10 mouse cellular contexts compared by ENCODE assay signal in genomic region chr13:52584654-52585455, GRCm38 (mm10). TPM values are rescaled to one million over a fixed set of nuclear protein-coding genes. Genes with fewer than 3 reads are reported as not detected.
A peak's percentile ranks its signal among the peaks of the same experiment; 100 is the strongest.
DNase-seq lines count a peak whose midpoint lies in the region; ATAC-seq and TF ChIP-seq lines count a peak whose summit lies in the region.
"Had no signal": no experiment of that assay in that cellular context is flagged by ENCODE, and none has a peak within 500 bp of the region (broad histone marks: within the 10 kb centered on the region; RNA-seq: fewer than 3 reads in every experiment).

No protein-coding gene starts in this region.

- WGBS in heart, embryonic 10.5 days, result 57% methylated on average over 17 of the region's 17 CpGs
- WGBS in lung, postnatal 0 days, result 50% methylated on average over 17 of the region's 17 CpGs

- H3K9ac ChIP-seq in lung, postnatal 0 days (replicated peaks; ENCODE audit: low read depth), result no peak overlapping the region

- H3K9me3 ChIP-seq in E14TG2a.4 (ENCODE audit: low read length), result 0 out of 2 replicates have a peak, but pooled peaks cover 4% of the 10 kb centered on the region
- H3K9me3 ChIP-seq in heart, embryonic 10.5 days, result no peaks in the 10 kb centered on the region
- H3K9me3 ChIP-seq in lung, postnatal 0 days (ENCODE audit: low read length), result no peaks in the 10 kb centered on the region

- no peaks in the 10 kb centered on the region for H3K27me3 ChIP-seq in E14TG2a.4 (ENCODE audit: insufficient read depth, low read length)
- H3K27me3 ChIP-seq in heart, embryonic 10.5 days (ENCODE audit: insufficient read depth, poor library complexity, severe bottlenecking), result 0 out of 2 replicates have a peak, but pooled peaks cover 6% of the 10 kb centered on the region
- H3K27me3 ChIP-seq in lung, postnatal 0 days (replicated peaks; ENCODE audit: insufficient read depth, low read length), result no peaks in the 10 kb centered on the region

- peak overlapping the region; percentile 88 for H3K4me3 ChIP-seq in E14TG2a.4 (replicated peaks; ENCODE audit: low read length)
- H3K4me3 ChIP-seq in heart, embryonic 10.5 days, result peak overlapping the region; percentile 27
- no peak overlapping the region for H3K4me3 ChIP-seq in lung, postnatal 0 days (ENCODE audit: low read depth, low read length)

- peak overlapping the region; percentile 37; the same call in 1 of the 2 replicates for H3K27ac ChIP-seq in heart, embryonic 10.5 days
- 0 out of 2 replicates have a peak overlapping the region, but pooled peaks have one; percentile 2 for H3K27ac ChIP-seq in lung, postnatal 0 days (ENCODE audit: low read length)
- H3K27ac ChIP-seq: hindbrain, postnatal 0 days had no signal

- no peak for TF ChIP-seq CTCF in E14TG2a.4 (conservative IDR thresholded peaks at IDR 0.05; ENCODE audit: low read length)
- TF ChIP-seq CTCF in lung, postnatal 0 days (IDR thresholded peaks at IDR 0.05), result no peak

- H3K36me3 ChIP-seq in E14TG2a.4 (ENCODE audit: insufficient read depth, low read length), result peaks cover 5% of the 10 kb centered on the region; the same call in 1 of the 2 replicates
- no peaks in the 10 kb centered on the region for H3K36me3 ChIP-seq in heart, embryonic 10.5 days
- no peaks in the 10 kb centered on the region for H3K36me3 ChIP-seq in lung, postnatal 0 days (ENCODE audit: insufficient read depth, low read length)

- TF ChIP-seq EP300 in lung, postnatal 0 days (IDR thresholded peaks at IDR 0.05), result no peak

- DNase-seq in gastrocnemius, adult 18-20 months (ENCODE audit: low spot score), result peak; percentile 27
- DNase-seq in gastrocnemius, postnatal 10 days, result no peak
- DNase-seq in heart, embryonic 10.5 days (ENCODE audit: low spot score), result no peak
- DNase-seq in lung, postnatal 0 days (ENCODE audit: low spot score), result peak; percentile 49
- no peak for DNase-seq in kidney, adult 9 months
- DNase-seq in c-Kit-positive CD71-positive TER-119-positive erythroid progenitor cells, embryonic 14.5 days (ENCODE audit: low spot score), result no peak
- DNase-seq: cerebellum, adult 2 months had no signal

- no peak for ATAC-seq in lung, postnatal 0 days
- no peak for ATAC-seq in inflammation-experienced regulatory T-cells, adult 6 months
- ATAC-seq: hindbrain, postnatal 0 days had no signal

- H3K4me1 ChIP-seq in E14TG2a.4 (replicated peaks; ENCODE audit: low read depth, low read length), result peaks cover 61% of the 10 kb centered on the region
- 0 out of 2 replicates have a peak, but pooled peaks cover 3% of the 10 kb centered on the region for H3K4me1 ChIP-seq in heart, embryonic 10.5 days
- H3K4me1 ChIP-seq in lung, postnatal 0 days (ENCODE audit: insufficient read depth, low read depth, low read length), result no peaks in the 10 kb centered on the region

- peak overlapping the region; percentile 25; the same call in 1 of the 2 replicates for H3K4me2 ChIP-seq in lung, postnatal 0 days (replicated peaks; ENCODE audit: low read depth, low read length)

RNA-seq across cellular contexts. Expression of gene Syk, which starts 1.9 kb away (rescaled TPM):
- total RNA-seq in gastrocnemius, adult 18-20 months (2021), result 1 to 10 TPM; 1.5 to 2.6 TPM
- total RNA-seq in gastrocnemius, postnatal 10 days (2021), result 1 to 10 TPM; 3.2 to 5.8 TPM
- 6.7 and 9.7 TPM in 2 replicates for polyA plus RNA-seq in heart, embryonic 10.5 days (2016; fragmentation: Nextera tagmentation; extraction: Ambion mirVana)
- polyA plus RNA-seq in lung, postnatal 0 days (2015; fragmentation: Nextera tagmentation; extraction: Ambion mirVana), result 4.3 and 5.5 TPM in 2 replicates
- 1 to 10 TPM in 1 of 3 experiments, under 1 TPM in 2; 0.16 to 1.1 (median 0.97) TPM for polyA plus RNA-seq in inflammation-experienced regulatory T-cells, adult 6 months (2017; shearing (Covaris generic))

RNA-seq across cellular contexts. Expression of gene Diras2, which starts 53.8 kb away (rescaled TPM):
- total RNA-seq in gastrocnemius, adult 18-20 months (2021), result under 1 TPM; 0.07 to 0.14 TPM
- total RNA-seq in gastrocnemius, postnatal 10 days (2021), result under 1 TPM; 0.16 to 0.38 TPM
- 1.0 and 1.1 TPM in 2 replicates for polyA plus RNA-seq in heart, embryonic 10.5 days (2016; fragmentation: Nextera tagmentation; extraction: Ambion mirVana)
- polyA plus RNA-seq in lung, postnatal 0 days (2015; fragmentation: Nextera tagmentation; extraction: Ambion mirVana), result 0.31 TPM in 2 replicates
- not detected for polyA plus RNA-seq in inflammation-experienced regulatory T-cells, adult 6 months (2017; shearing (Covaris generic))

Comparison
In these comparisons a context has a peak if more than half of its experiments do, and no peak if none do; other contexts are left out.
1. DNase-seq: peak in gastrocnemius, adult 18-20 months (single experiment) and lung, postnatal 0 days (single experiment); none in gastrocnemius, postnatal 10 days (single experiment), heart, embryonic 10.5 days (single experiment), kidney, adult 9 months (single experiment) and c-Kit-positive CD71-positive TER-119-positive erythroid progenitor cells, embryonic 14.5 days (single experiment).